Mouse (Mus musculus) thymus, adult 2 months (tissue): ENCODE measurements around the gene Ccdc66. TPM values are rescaled to one million over a fixed set of nuclear protein-coding genes. Genes with fewer than 3 reads are reported as not detected.

Experiments
- DNase-seq: peaks from one replicate; pipeline ENCODE4 v3.0.0; 2021
- H3K27ac ChIP-seq: fragments of 200-500 bp; 2 replicates; pipeline ENCODE4 v1.5.1; 2012; ENCODE audit warnings: low read length, control low read depth; ENCODE audit not compliant: control insufficient read depth, insufficient read depth
- H3K27me3 ChIP-seq: fragments of 200-500 bp; 2 replicates; pipeline ENCODE4 v1.6.1; 2012; ENCODE audit warnings: mild to moderate bottlenecking, low read length, moderate library complexity, mixed read lengths; ENCODE audit not compliant: control insufficient read depth, insufficient read depth
- H3K36me3 ChIP-seq: fragments of 200-500 bp; 2 replicates; pipeline ENCODE4 v1.6.1; 2012; ENCODE audit warnings: mild to moderate bottlenecking, low read length, moderate library complexity; ENCODE audit not compliant: control insufficient read depth, insufficient read depth
- H3K4me1 ChIP-seq: fragments of 200-500 bp; replicated peaks from 2 replicates; pipeline ENCODE4 v1.6.1; 2012; ENCODE audit warnings: low read length; ENCODE audit not compliant: control insufficient read depth, insufficient read depth
- H3K4me3 ChIP-seq: fragments of 200-500 bp; 2 replicates; pipeline ENCODE4 v1.5.1; 2012; ENCODE audit warnings: mild to moderate bottlenecking, low read length, control low read depth, moderate library complexity; ENCODE audit not compliant: control insufficient read depth, insufficient read depth
- CTCF ChIP-seq: fragments of 200-500 bp; IDR thresholded peaks from 2 replicates; pipeline ENCODE4 v1.5.1; 2012; ENCODE audit warnings: mild to moderate bottlenecking, control low read depth, low read length, moderate library complexity, borderline replicate concordance; ENCODE audit not compliant: control insufficient read depth, poor library complexity, insufficient read depth; ENCODE audit errors: extremely low read depth
- POLR2A ChIP-seq: fragments of 200-500 bp; IDR thresholded peaks from 2 replicates; pipeline ENCODE4 v1.6.1; 2012; ENCODE audit warnings: mild to moderate bottlenecking, low read length, control low read depth, moderate library complexity; ENCODE audit not compliant: control insufficient read depth, poor library complexity, insufficient read depth; ENCODE audit errors: extremely low read depth
- WGBS: fragments of 180-500 bp; shearing (Covaris S2); methylation state at CpG from one replicate; pipeline ENCODE4 v1.1.7; 2018; 5-methylcytosine and 5-hydroxymethylcytosine counted together
- polyA plus RNA-seq: library from polyadenylated mRNA; depleted of rRNA; stranded (reverse); fragments of >200 nt; gene quantifications from 2 replicates; pipeline ENCODE4 v1.2.3, GENCODE M21; 2012; rRNA removed

Gene Ccdc66
- polyA plus RNA-seq, 1 experiment = 2.1 TPM

DNA sequence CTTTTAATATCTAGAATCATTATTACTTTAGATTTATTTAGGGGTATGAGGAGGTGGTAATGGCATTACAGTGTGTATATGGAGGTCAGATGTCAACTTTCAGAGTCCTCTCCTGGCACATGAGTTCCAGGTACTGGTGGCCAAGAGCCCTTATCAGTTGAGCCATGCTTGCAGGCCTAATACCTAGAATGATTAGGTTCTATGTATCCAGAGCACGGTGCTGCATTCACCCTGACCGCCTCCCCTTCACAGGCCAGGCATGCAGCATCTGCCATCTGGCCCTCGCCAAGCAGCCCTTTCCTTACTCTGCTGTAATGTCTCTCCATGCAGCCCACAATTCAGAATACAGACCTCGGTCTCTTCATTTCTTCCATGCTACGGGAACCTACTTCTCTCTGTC lies 16.9 kb downstream of the Ccdc66 start:
- TF ChIP-seq CTCF (no peak), POLR2A (no peak)
- Histone ChIP-seq H3K27ac (no peak overlapping the region), H3K4me3 (no peak overlapping the region), H3K27me3 (no peaks in the 10 kb centered on the region), H3K4me1 (no peaks in the 10 kb centered on the region), H3K36me3 (peaks cover 32% of the 10 kb centered on the region)
- DNase-seq = no peak
- WGBS = 97% methylated on average over 5 of the region's 5 CpGs

DNA sequence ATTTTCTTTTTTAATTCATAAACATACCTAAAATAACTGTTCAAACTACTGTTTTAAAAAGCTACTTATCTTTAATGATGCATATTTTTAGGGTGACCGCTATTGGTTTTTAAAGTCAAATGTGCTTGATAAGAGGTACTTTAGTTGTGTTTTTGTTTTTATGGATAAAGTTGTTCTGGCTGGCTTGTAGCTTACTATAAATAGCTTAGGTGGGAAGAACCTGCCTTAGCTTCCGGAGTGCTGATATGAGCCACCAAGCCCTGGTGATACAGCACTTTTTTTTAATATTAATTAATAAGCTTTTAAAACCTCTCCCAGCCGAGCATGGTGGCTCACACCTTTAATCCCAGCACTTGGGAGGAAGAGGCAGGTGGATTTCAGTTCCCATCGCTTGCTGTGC lies 61.3 kb downstream of the Ccdc66 start:
- 96% methylated on average over 4 of the region's 4 CpGs for WGBS
- no peak overlapping the region for H3K27ac ChIP-seq
- H3K36me3 ChIP-seq = peaks cover 65% of the 10 kb centered on the region

DNA sequence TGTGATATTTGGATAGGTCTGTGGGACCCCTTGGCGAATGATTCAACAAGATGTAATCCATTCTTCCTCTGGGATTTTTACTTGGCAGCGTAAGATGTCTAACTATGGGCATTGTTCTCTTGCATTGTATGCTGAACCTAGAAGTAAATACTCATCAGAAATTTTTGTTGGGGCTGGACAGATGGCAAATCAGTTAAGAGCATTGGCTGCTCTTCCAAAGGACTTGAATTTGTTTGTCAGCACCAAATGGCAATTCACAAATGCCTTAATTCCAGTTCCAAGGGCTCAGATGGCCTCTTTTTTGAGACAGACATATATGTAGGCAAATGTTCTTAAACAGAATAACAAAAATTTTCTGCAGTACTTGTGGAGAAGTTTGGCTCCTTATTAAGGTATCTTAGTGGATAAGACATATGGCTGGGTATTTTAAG lies 63.4 kb downstream of the Ccdc66 start:
- Histone ChIP-seq H3K36me3 (peaks cover 70% of the 10 kb centered on the region), H3K4me3 (no peak overlapping the region), H3K27me3 (no peaks in the 10 kb centered on the region), H3K27ac (no peak overlapping the region), H3K4me1 (no peaks in the 10 kb centered on the region)
- no peak for DNase-seq
- 94% methylated on average over 2 of the region's 2 CpGs for WGBS
- TF ChIP-seq POLR2A = no peak
- no peak for TF ChIP-seq CTCF

More for the DNA sequence above, 61.3 kb downstream of the Ccdc66 start:
- DNase-seq = no peak
- Histone ChIP-seq H3K27me3 (no peaks in the 10 kb centered on the region), H3K4me3 (no peak overlapping the region), H3K4me1 (no peaks in the 10 kb centered on the region)
- TF ChIP-seq POLR2A (no peak), CTCF (no peak)

DNA sequence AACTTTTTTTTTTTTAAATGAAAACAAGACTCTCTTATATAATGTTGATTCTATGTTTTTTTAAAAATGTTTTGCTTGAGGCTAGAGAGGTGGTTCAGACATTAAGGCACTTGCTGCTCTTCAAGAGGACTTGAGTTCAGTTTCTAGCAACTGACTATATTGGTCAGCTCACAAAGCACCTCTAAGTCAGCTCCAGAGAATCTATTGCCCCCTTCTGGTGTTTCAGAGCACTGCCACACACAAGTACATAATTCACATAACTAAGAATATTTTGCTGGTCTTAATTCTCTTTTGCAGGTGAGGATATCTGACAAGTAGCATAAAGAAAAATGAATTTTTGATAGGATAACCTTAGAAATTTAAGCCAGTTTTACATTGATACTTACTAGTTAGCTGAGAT lies 67.3 kb downstream of the Ccdc66 start:
- no peak overlapping the region for H3K4me3 ChIP-seq
- H3K27me3 ChIP-seq = no peaks in the 10 kb centered on the region
- no peak for TF ChIP-seq POLR2A
- no peak for TF ChIP-seq CTCF
- H3K4me1 ChIP-seq = no peaks in the 10 kb centered on the region
- peaks cover 42% of the 10 kb centered on the region for H3K36me3 ChIP-seq
- DNase-seq = no peak
- H3K27ac ChIP-seq = no peak overlapping the region

DNA sequence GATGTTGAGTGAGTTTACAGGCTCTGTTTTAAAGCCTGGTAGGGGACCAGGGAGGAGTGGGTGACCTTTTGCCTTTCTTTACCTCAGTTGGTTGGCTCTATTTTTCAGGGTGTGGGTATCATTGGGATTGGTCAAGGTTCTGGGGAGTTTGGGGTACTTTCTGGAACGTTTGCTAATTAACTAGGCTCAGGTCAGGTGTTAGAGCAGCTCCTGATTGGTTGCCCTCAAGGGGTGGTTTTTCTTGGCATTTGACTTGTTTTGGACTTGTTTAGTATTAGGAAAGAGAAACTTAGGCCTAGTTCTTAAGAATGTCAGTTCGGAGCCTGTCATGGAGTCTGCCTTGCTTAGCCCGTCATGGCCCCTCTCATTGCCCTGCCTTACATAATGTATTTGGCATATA lies 71.4 kb downstream of the Ccdc66 start:
- Histone ChIP-seq H3K36me3 (peaks cover 12% of the 10 kb centered on the region), H3K27me3 (no peaks in the 10 kb centered on the region), H3K27ac (no peak overlapping the region), H3K4me1 (no peaks in the 10 kb centered on the region), H3K4me3 (no peak overlapping the region)
- no peak for DNase-seq
- 92% methylated on average over 3 of the region's 3 CpGs for WGBS
- TF ChIP-seq CTCF = no peak
- TF ChIP-seq POLR2A = no peak

DNA sequence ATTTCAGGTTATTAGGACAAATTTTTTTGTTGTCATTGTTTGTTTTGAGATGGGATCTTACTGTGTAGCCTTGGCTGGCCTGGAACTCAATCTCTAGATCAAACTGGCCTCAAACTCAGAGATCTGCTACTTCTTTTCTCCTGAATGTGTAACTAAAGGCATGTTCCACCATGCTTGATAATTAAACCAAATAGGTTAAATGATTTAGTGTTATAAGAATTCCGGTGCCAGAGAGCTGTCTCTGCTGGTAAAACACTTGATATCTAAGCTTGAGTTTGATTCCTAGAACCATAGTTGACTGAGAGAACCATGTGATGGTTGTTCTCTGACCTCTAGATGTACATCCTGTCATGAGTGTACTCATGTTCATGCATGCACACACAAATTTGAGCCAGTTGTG lies 72.1 kb downstream of the Ccdc66 start:
- Histone ChIP-seq H3K36me3 (peaks cover 9% of the 10 kb centered on the region; the same call in 1 of the 2 replicates), H3K4me1 (no peaks in the 10 kb centered on the region), H3K27ac (no peak overlapping the region)

DNA sequence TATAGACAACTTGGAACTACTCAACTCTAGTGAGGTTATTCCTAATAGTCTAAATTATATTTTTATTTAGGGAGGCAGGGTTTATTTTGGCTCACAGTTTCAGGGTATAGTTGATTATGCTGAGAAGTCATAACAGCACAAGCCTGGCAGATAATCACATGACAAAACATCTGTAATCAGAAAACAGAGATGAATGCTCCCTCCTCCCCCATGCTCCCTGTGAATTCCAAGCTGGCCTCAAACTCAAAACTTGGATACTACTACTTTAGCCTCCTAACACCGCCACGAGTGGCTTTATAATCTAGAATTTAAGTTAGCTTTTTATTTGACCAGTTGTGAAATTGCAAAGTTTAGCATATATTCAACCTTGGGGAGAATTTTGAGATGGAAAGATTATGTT lies 76.2 kb downstream of the Ccdc66 start:
- DNase-seq = no peak
- TF ChIP-seq POLR2A = no peak
- no peak overlapping the region for H3K27ac ChIP-seq
- no peak overlapping the region for H3K4me3 ChIP-seq
- no peaks in the 10 kb centered on the region for H3K27me3 ChIP-seq
- H3K36me3 ChIP-seq = no peaks in the 10 kb centered on the region; the same call in 1 of the 2 replicates
- peaks cover 3% of the 10 kb centered on the region; the same call in 1 of the 2 replicates for H3K4me1 ChIP-seq
- 98% methylated on average over 2 of the region's 2 CpGs for WGBS

More for the DNA sequence above, 72.1 kb downstream of the Ccdc66 start:
- TF ChIP-seq POLR2A = no peak
- TF ChIP-seq CTCF = no peak
- WGBS = 94% methylated on average over 1 of the region's 1 CpGs
- no peak overlapping the region for H3K4me3 ChIP-seq
- no peak for DNase-seq
- H3K27me3 ChIP-seq = no peaks in the 10 kb centered on the region

Other genes with a start within 250 kb of the Ccdc66 start
- 8.9 and 11.5 TPM in 2 replicates for gene Fam208a, start 79.6 kb downstream of the Ccdc66 start, polyA plus RNA-seq
- gene Erc2, start 114.0 kb upstream of the Ccdc66 start, polyA plus RNA-seq = 0.17 and 0.18 TPM in 2 replicates